ENCODE assay signal across 9 mouse cellular contexts in the genomic region with DNA sequence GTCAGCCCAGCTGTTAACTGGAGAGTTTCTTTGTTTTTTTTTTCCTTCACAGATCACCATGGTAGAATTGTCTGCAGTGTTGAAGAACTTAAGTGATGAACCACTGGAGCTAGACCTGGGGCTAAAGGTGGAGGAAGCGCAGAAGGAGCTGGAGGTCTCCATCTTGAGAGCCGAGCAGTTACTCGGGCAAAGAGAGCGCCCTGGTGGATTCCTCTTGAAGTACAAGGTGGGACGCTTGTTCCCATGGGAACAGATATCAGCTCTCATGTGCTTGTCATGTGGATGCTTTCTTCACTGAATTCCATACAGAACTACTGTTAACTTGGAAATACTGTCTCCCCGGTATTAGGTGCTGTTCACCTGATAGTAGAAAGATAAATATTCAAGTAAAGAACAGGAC.
DNase-seq lines count a peak whose midpoint lies in the region; ATAC-seq and TF ChIP-seq lines count a peak whose summit lies in the region.
"Had no signal": no experiment of that assay in that cellular context is flagged by ENCODE, and none has a peak within 500 bp of the region (broad histone marks: within the 10 kb centered on the region; RNA-seq: fewer than 3 reads in every experiment).

No protein-coding gene starts in this region.

- no peak overlapping the region for H3K4me3 ChIP-seq in liver, postnatal 0 days (ENCODE audit: low read depth, low read length)
- H3K4me3 ChIP-seq: myocyte had no signal

- ATAC-seq in cerebellum, adult (ENCODE audit: insufficient number of reproducible peaks, low FRiP score, low TSS enrichment): no peak
- ATAC-seq in liver, postnatal 0 days: no peak
- ATAC-seq in erythroblast, adult 5-6 weeks (replicated peaks; ENCODE audit: low FRiP score, poor library complexity, severe bottlenecking): no peak

- peaks cover 8% of the 10 kb centered on the region for H3K36me3 ChIP-seq in liver, postnatal 0 days (replicated peaks; ENCODE audit: insufficient read depth, low read length)

- no peak overlapping the region for H3K27ac ChIP-seq in liver, postnatal 0 days (ENCODE audit: low read depth)

- no peak overlapping the region for H3K9ac ChIP-seq in liver, postnatal 0 days (replicated peaks)

- no peaks in the 10 kb centered on the region for H3K9me3 ChIP-seq in liver, postnatal 0 days (ENCODE audit: low read length)

- TF ChIP-seq EP300 in liver, postnatal 0 days (IDR thresholded peaks at IDR 0.05; ENCODE audit: low read depth): no peak

- no peaks in the 10 kb centered on the region for H3K4me1 ChIP-seq in liver, postnatal 0 days (ENCODE audit: insufficient read depth)

- WGBS in liver, postnatal 0 days (ENCODE audit: insufficient replicate concordance): 73% methylated on average over 6 of the region's 6 CpGs

- no peak overlapping the region for H3K4me2 ChIP-seq in liver, postnatal 0 days (ENCODE audit: low read depth, low read length)

- peak; percentile 29; the same call in 1 of the 2 replicates for TF ChIP-seq CTCF in liver, postnatal 0 days (IDR thresholded peaks at IDR 0.05; ENCODE audit: low read depth)

- no peaks in the 10 kb centered on the region for H3K27me3 ChIP-seq in liver, postnatal 0 days (ENCODE audit: insufficient read depth, low read length)

- DNase-seq in cerebellum, adult 11-12 months: peak; percentile 4
- DNase-seq in liver, postnatal 0 days: no peak
- no peak for DNase-seq in liver
- peak; percentile 64 for DNase-seq in embryo, embryonic 10.5 days (ENCODE audit: low spot score)
- peak; percentile 37 for DNase-seq in left cerebral cortex, adult 11 months (ENCODE audit: low spot score)
- peak; percentile 25 for DNase-seq in right cerebral cortex, postnatal 25 days

Comparison
In these comparisons a context has a peak if more than half of its experiments do, and no peak if none do; other contexts are left out.
1. DNase-seq: peak in cerebellum, adult 11-12 months (single experiment), embryo, embryonic 10.5 days (single experiment), left cerebral cortex, adult 11 months (single experiment) and right cerebral cortex, postnatal 25 days (single experiment); none in liver, postnatal 0 days (single experiment) and liver (single experiment).